Mouse (Mus musculus) CH12.LX (cell line): ENCODE measurements around the gene Cyp17a1. TPM values are rescaled to one million over a fixed set of nuclear protein-coding genes. Genes with fewer than 3 reads are reported as not detected.

ENCODE experiments used
- DNase-seq: peaks from one replicate; pipeline ENCODE4 v3.0.0-alpha.2; 2013; ENCODE audit errors: extremely low read depth
- H3K27ac ChIP-seq: 2 replicates; pipeline ENCODE4 v1.5.1; 2012; ENCODE audit warnings: low read depth, mild to moderate bottlenecking, control low read depth, moderate library complexity; ENCODE audit not compliant: insufficient read depth
- H3K27me3 ChIP-seq: replicated peaks from 2 replicates; pipeline ENCODE3; 2012; ENCODE audit warnings: inconsistent platforms
- H3K36me3 ChIP-seq, 2 experiments: replicated peaks in 1 of 2; 2 replicates each; pipeline versions ENCODE3 to v1.6.1; 2012; ENCODE audit warnings: inconsistent platforms in 1 of 2, low read length in 1 of 2, mild to moderate bottlenecking in 1 of 2, mixed read lengths in 1 of 2, moderate library complexity in 1 of 2; ENCODE audit not compliant: control insufficient read depth in 1 of 2, insufficient read depth in 1 of 2
- H3K4me1 ChIP-seq, 2 experiments: 2 replicates each; pipeline ENCODE4 v1.6.1; 2012; ENCODE audit warnings: inconsistent platforms in 1 of 2, moderate library complexity in 1 of 2; ENCODE audit not compliant: insufficient read depth in 2 of 2, control insufficient read depth in 1 of 2
- H3K4me2 ChIP-seq: 2 replicates; pipeline ENCODE4 v1.6.1; 2012; ENCODE audit warnings: low read depth, mild to moderate bottlenecking, control low read depth; ENCODE audit not compliant: poor library complexity, insufficient read depth, severe bottlenecking
- H3K4me3 ChIP-seq, 3 experiments: fragments of 150-350 bp in 1 of 3; sonication (generic) in 1 of 3; replicated peaks in 1 of 3; 2 replicates each; pipeline versions ENCODE3 to v1.5.1; 2011 to 2012; ENCODE audit warnings: low read depth in 2 of 3, low read length in 2 of 3, mild to moderate bottlenecking in 2 of 3, moderate library complexity in 2 of 3, control low read depth in 1 of 3, improper control_type of control experiment in 1 of 3, inconsistent platforms in 1 of 3, mixed read lengths in 1 of 3; ENCODE audit not compliant: poor library complexity in 1 of 3
- H3K79me2 ChIP-seq: replicated peaks from 2 replicates; pipeline ENCODE4 v1.6.1; 2012; ENCODE audit warnings: mild to moderate bottlenecking, moderate library complexity; ENCODE audit not compliant: control insufficient read depth, poor library complexity, insufficient read depth, severe bottlenecking; ENCODE audit errors: extremely low read depth
- H3K9ac ChIP-seq: 2 replicates; pipeline ENCODE4 v1.6.1; 2012; ENCODE audit warnings: low read depth, mild to moderate bottlenecking, control low read depth, moderate library complexity; ENCODE audit not compliant: insufficient read depth
- H3K9me3 ChIP-seq: replicated peaks from 2 replicates; pipeline ENCODE3; 2012; ENCODE audit warnings: low read length, inconsistent platforms, mixed read lengths
- BHLHE40 ChIP-seq: IDR thresholded peaks from 2 replicates; pipeline ENCODE4 v1.6.1; 2011; ENCODE audit warnings: mild to moderate bottlenecking, low read depth, low read length, improper control_type of control experiment
- CHD1 ChIP-seq: IDR thresholded peaks from 2 replicates; pipeline ENCODE4 v1.6.1; 2012; ENCODE audit warnings: low read depth, low read length, improper control_type of control experiment, inconsistent platforms
- EP300 ChIP-seq: IDR thresholded peaks from 2 replicates; pipeline ENCODE4 v1.6.1; 2011; ENCODE audit warnings: low read length, improper control_type of control experiment
- HCFC1 ChIP-seq: IDR thresholded peaks from 2 replicates; pipeline ENCODE4 v1.6.1; 2012; ENCODE audit warnings: low read depth, mild to moderate bottlenecking, inconsistent platforms, low read length, improper control_type of control experiment
- JUN ChIP-seq: IDR thresholded peaks from 2 replicates; pipeline ENCODE4 v1.6.1; 2011; ENCODE audit warnings: low read depth, mild to moderate bottlenecking, low read length, improper control_type of control experiment, moderate library complexity; ENCODE audit not compliant: insufficient read depth
- JUND ChIP-seq: conservative IDR thresholded peaks from 2 replicates; pipeline ENCODE4 v1.6.1; 2011; ENCODE audit warnings: low read depth, low read length, improper control_type of control experiment
- MXI1 ChIP-seq: IDR thresholded peaks from 2 replicates; pipeline ENCODE4 v1.6.1; 2011; ENCODE audit warnings: mild to moderate bottlenecking, low read depth, low read length, improper control_type of control experiment
- MYC ChIP-seq: IDR thresholded peaks from 2 replicates; pipeline ENCODE4 v1.6.1; 2011; ENCODE audit warnings: low read depth, mild to moderate bottlenecking, improper control_type of control experiment, low read length
- POLR2A ChIP-seq: IDR thresholded peaks from 2 replicates; pipeline ENCODE4 v1.6.1; 2011; ENCODE audit warnings: low read depth, mild to moderate bottlenecking, improper control_type of control experiment, low read length
- POLR2AphosphoS2 ChIP-seq: IDR thresholded peaks from 2 replicates; pipeline ENCODE4 v1.6.1; 2011; ENCODE audit warnings: low read depth, low read length, improper control_type of control experiment
- RAD21 ChIP-seq: IDR thresholded peaks from 2 replicates; pipeline ENCODE4 v1.6.1; 2011; ENCODE audit warnings: low read depth, mild to moderate bottlenecking, low read length, improper control_type of control experiment, moderate library complexity
- RCOR1 ChIP-seq: conservative IDR thresholded peaks from 2 replicates; pipeline ENCODE4 v1.6.1; 2012; ENCODE audit warnings: low read depth, mild to moderate bottlenecking, inconsistent platforms, low read length, improper control_type of control experiment
- TBP ChIP-seq: conservative IDR thresholded peaks from 2 replicates; pipeline ENCODE4 v1.6.1; 2011; ENCODE audit warnings: low read depth, low read length, improper control_type of control experiment
- TCF12 ChIP-seq: IDR thresholded peaks from 2 replicates; pipeline ENCODE4 v1.6.1; 2014; ENCODE audit warnings: low read depth, mild to moderate bottlenecking, inconsistent platforms, low read length, improper control_type of control experiment
- UBTF ChIP-seq: IDR thresholded peaks from 2 replicates; pipeline ENCODE4 v1.6.1; 2012; ENCODE audit warnings: low read depth, mild to moderate bottlenecking, inconsistent platforms, low read length, improper control_type of control experiment, moderate library complexity
- USF2 ChIP-seq: conservative IDR thresholded peaks from 2 replicates; pipeline ENCODE4 v1.6.1; 2011; ENCODE audit warnings: low read depth, low read length, improper control_type of control experiment
- ZKSCAN1 ChIP-seq: IDR thresholded peaks from 2 replicates; pipeline ENCODE4 v1.6.1; 2012; ENCODE audit warnings: low read depth, inconsistent platforms, low read length, improper control_type of control experiment, borderline replicate concordance
- ZMIZ1 ChIP-seq: IDR thresholded peaks from 2 replicates; pipeline ENCODE4 v1.6.1; 2012; ENCODE audit warnings: low read depth, mild to moderate bottlenecking, inconsistent platforms, low read length, improper control_type of control experiment
- dilution Hi-C: fragments of 300-500 bp; cut with MboI; formaldehyde crosslinking; loops from 2 replicates; pipeline ENCODE4 v1.14.3; 2020; ENCODE audit warnings: low sequenced_read_pairs; ENCODE audit not compliant: extremely low pct_unique_long_range_greater_than_20kb, extremely low pct_ligation_motif_present
- in situ Hi-C: fragments of 300-500 bp; cut with MboI; formaldehyde crosslinking; loops from 3 replicates; pipeline ENCODE4 v1.14.3; 2019; ENCODE audit warnings: low sequenced_read_pairs, low pct_ligation_motif_present, low pct_unique_long_range_greater_than_20kb, mixed read lengths
- polyA plus RNA-seq: library from polyadenylated mRNA; unstranded; fragments of >175 nt; gene quantifications from 2 replicates; pipeline ENCODE4 v1.2.1, GENCODE M21; 2012; ENCODE audit warnings: low read depth; ENCODE audit not compliant: insufficient read length
- total RNA-seq, 2 experiments: library from RNA; depleted of rRNA; stranded (reverse); fragments of 300-350 nt in 1 of 2; fragments of >200 nt in 1 of 2; gene quantifications; 2 replicates each; pipeline ENCODE4 v1.2.3; 2012 to 2014

Gene Cyp17a1
- total and polyA plus RNA-seq, 3 experiments: not detected

- Histone ChIP-seq H3K27me3 (no peaks in the 10 kb centered on the region), H3K79me2 (peaks cover 1% of the 10 kb centered on the region), H3K27ac (no peak overlapping the region), H3K4me3 (no peak overlapping the region), H3K36me3 (peaks cover 21 to 84% of the 10 kb centered on the region in 2 experiments), H3K4me2 (no peak overlapping the region), H3K9ac (no peak overlapping the region), H3K9me3 (no peaks in the 10 kb centered on the region), H3K4me1 (peaks cover 0 to 4% of the 10 kb centered on the region in 2 experiments; a peak in 1 of 4 replicates)
- in situ Hi-C loops (no loop called here), dilution Hi-C loops (no loop called here)
- TF ChIP-seq RAD21 (no peak), ZMIZ1 (no peak), POLR2AphosphoS2 (no peak), CHD1 (no peak), USF2 (no peak), HCFC1 (no peak), EP300 (no peak), RCOR1 (no peak), ZKSCAN1 (no peak), UBTF (no peak), TCF12 (no peak), TBP (no peak), MYC (no peak)
- no peak for DNase-seq
These were observed 35.4 kb downstream of the Cyp17a1 start for GRCm38 (mm10) chr19:46637598-46637997.

DNA sequence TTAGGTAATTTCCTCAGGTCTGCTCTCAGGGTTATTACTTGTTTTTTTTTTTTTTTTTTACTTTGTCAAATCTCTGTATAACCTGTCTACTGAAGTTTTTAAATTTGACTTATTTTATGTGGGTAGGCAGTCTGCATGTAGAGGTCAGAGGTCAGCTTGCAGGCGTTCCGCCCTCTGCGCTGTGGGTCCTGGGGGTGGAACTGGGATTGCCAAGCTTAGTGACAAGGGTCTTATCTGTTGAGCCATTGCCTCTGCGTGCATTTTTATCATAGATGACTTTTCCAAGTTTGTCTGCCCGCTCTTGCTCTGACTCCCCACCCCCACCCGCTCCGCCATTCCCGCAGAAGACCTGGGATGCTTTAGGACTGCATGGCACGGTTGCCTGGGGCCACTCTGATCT is 37.2 kb downstream of the Cyp17a1 start:
- no peak overlapping the region for H3K27ac ChIP-seq
- H3K79me2 ChIP-seq: no peaks in the 10 kb centered on the region; the same call in none of the 2 replicates
- H3K9ac ChIP-seq: no peak overlapping the region
- dilution Hi-C loops: no loop called here
- H3K4me1 ChIP-seq: peaks cover 0 to 4% of the 10 kb centered on the region in 2 experiments; a peak in 1 of 4 replicates
- no peak for DNase-seq
- TF ChIP-seq MXI1: no peak
- no peak for TF ChIP-seq MYC
- TF ChIP-seq POLR2A: no peak
- TF ChIP-seq CHD1: no peak
- no peak for TF ChIP-seq JUND
- TF ChIP-seq BHLHE40: no peak
- TF ChIP-seq JUN: no peak
- TF ChIP-seq, all 38 proteins: peak for 0
- Histone ChIP-seq H3K9me3 (no peaks in the 10 kb centered on the region), H3K36me3 (peaks cover 29 to 83% of the 10 kb centered on the region in 2 experiments), H3K27me3 (no peaks in the 10 kb centered on the region), H3K4me3 (no peak overlapping the region), H3K4me2 (no peak overlapping the region)
- in situ Hi-C loops: no loop called here
